Mouse (Mus musculus): ENCODE results near the gene Tmem259.

The Tmem259 gene

DNA sequence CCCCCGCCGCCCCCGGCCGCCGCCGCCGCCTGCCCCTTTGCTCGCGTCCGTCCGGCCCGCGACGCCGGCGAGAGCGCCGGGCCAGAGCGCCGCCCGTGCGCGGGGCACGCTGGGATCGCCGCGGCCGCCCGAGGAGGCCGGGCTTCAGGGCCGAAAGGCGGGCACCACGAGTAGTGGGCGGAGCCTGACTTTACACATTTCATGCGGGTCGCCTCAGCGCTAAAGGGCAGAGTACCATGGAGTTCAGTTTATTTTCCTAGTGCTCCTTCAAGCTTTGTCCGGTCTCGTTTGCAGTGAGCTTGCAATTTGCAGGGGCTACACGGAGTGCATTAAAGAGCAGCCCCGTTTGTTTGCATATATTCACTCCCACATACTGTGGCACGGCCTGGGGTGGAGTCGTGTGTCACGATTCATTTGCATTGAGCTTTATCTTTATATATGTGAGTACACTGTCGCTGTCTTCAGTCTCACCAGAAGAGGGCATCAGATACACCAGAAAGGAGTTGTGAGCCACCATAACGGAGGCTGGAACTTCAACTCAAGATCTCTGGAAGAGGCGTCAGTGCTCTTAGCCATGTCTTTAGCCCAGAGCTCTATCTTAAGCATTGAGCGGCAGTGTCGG, at the start of gene Tmem259:
TSS of gene Tmem259 (minus strand) at position 136 of the 622 bp plus-strand sequence.
- TF ChIP-seq CTCF (conservative IDR thresholded peaks at IDR 0.05; ENCODE audit: low read length) (peak; percentile 31), POU5F1 (IDR thresholded peaks at IDR 0.05; ENCODE audit: borderline replicate concordance, low read length) (no peak)
- H3K36me3 ChIP-seq (ENCODE audit: insufficient read depth, low read length) = peaks cover 37% of the 10 kb centered on the region
- H3K9me3 ChIP-seq (ENCODE audit: low read length) = no peaks in the 10 kb centered on the region

DNA sequence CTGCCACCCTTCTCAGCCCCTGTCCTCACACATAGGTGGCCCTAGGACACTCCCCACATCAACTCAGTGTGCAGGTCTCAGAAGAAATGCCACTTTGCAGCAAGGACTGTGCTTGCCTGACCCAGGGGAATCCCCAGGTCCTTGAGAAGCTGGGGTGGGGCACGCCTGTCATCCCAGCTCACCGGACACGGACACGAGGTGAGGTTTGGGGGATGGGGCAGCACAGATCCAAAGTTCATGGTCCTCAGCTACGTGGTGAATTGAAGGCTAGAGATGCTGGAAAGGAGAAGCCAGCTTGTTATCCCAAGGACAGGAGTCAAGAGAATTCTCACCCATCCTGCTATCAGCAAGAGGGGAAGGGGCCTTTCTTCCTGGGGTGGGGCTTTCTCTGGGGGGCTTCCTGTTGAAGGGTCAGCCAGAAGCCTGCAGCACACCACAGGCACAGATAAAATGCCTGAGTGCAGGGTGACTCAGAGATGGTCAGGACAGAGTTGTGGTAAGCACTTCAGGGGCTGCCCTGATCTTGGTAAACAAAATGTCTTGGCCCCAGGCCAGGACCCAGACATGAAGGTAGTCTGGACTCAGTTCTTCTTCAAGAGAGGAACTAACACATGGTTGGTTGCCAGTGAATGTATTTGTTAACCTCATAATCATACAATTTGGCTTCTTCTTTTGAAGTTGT, 48.8 kb upstream of the Tmem259 start:
- TF ChIP-seq CTCF (conservative IDR thresholded peaks at IDR 0.05; ENCODE audit: low read length) (no peak), NANOG (IDR thresholded peaks at IDR 0.05; ENCODE audit: borderline replicate concordance, low read length) (no peak), POU5F1 (IDR thresholded peaks at IDR 0.05; ENCODE audit: borderline replicate concordance, low read length) (no peak)
- no peaks in the 10 kb centered on the region for H3K27me3 ChIP-seq (ENCODE audit: insufficient read depth, low read length)
- H3K36me3 ChIP-seq (ENCODE audit: insufficient read depth, low read length) = peaks cover 64% of the 10 kb centered on the region
- peaks cover 94% of the 10 kb centered on the region for H3K4me1 ChIP-seq (replicated peaks; ENCODE audit: low read depth, low read length)
- peak overlapping the region; percentile 11; the same call in 1 of the 2 replicates for H3K4me3 ChIP-seq (replicated peaks; ENCODE audit: low read length)
- H3K9me3 ChIP-seq (ENCODE audit: low read length) = no peaks in the 10 kb centered on the region

More for the DNA sequence above, at the start of gene Tmem259:
- peaks cover 12% of the 10 kb centered on the region for H3K27me3 ChIP-seq (ENCODE audit: insufficient read depth, low read length)
- H3K4me3 ChIP-seq (replicated peaks; ENCODE audit: low read length) = peak within 1 kb of the TSS; percentile 86
- H3K4me1 ChIP-seq (replicated peaks; ENCODE audit: low read depth, low read length) = peaks cover 77% of the 10 kb centered on the region

DNA sequence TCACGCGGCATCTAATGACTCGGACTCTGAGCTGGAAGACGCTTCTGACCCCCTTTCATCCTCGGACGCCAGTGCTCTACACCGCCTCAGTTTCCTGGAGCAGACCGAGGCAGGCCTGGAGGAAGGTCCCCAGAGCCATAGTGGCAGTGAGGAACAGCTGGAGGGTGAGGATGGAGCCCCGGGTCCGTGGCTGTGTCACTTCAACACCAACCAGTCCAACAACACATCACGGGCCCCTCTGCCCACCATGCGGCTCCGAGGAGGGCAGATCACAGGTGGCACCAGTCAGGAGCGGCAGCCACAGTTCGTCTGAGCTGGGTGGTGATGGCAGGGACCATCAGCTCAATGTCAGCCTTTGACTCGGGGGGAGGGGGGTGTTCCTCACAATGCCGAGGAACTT, 46.6 kb upstream of the Tmem259 start:
- peaks cover 94% of the 10 kb centered on the region for H3K4me1 ChIP-seq (replicated peaks; ENCODE audit: low read depth, low read length)
- no peaks in the 10 kb centered on the region for H3K27me3 ChIP-seq (ENCODE audit: insufficient read depth, low read length)
- peak overlapping the region; percentile 39 for H3K4me3 ChIP-seq (replicated peaks; ENCODE audit: low read length)
- no peaks in the 10 kb centered on the region for H3K9me3 ChIP-seq (ENCODE audit: low read length)
- H3K36me3 ChIP-seq (ENCODE audit: insufficient read depth, low read length) = peaks cover 58% of the 10 kb centered on the region
- TF ChIP-seq CTCF (conservative IDR thresholded peaks at IDR 0.05; ENCODE audit: low read length) (no peak), POU5F1 (IDR thresholded peaks at IDR 0.05; ENCODE audit: borderline replicate concordance, low read length) (no peak), NANOG (IDR thresholded peaks at IDR 0.05; ENCODE audit: borderline replicate concordance, low read length) (no peak)

DNA sequence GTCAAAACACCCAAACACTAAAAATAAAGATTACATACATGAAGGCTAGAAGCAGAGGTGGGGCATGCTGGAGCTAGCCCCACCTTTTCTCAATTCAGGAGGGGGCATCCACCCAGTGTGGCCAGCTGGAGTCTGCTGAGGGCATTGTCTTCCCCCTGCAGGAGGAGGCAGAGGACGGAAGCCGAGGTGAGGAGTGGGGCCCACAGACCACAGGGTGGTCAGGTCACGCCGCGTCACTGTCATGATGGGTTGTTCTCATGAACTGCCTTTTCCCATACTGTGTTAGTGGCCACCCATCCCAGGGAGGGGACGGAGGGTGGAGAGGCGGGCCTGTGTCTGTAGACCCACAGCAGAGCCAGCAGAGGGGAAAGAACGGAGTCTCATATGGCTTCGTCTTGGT, 46.1 kb upstream of the Tmem259 start:
- Histone ChIP-seq H3K4me1 (replicated peaks; ENCODE audit: low read depth, low read length) (peaks cover 94% of the 10 kb centered on the region), H3K9me3 (ENCODE audit: low read length) (no peaks in the 10 kb centered on the region), H3K27me3 (ENCODE audit: insufficient read depth, low read length) (no peaks in the 10 kb centered on the region), H3K36me3 (ENCODE audit: insufficient read depth, low read length) (peaks cover 53% of the 10 kb centered on the region), H3K4me3 (replicated peaks; ENCODE audit: low read length) (no peak overlapping the region)
- TF ChIP-seq NANOG (IDR thresholded peaks at IDR 0.05; ENCODE audit: borderline replicate concordance, low read length) (no peak), POU5F1 (IDR thresholded peaks at IDR 0.05; ENCODE audit: borderline replicate concordance, low read length) (no peak), CTCF (conservative IDR thresholded peaks at IDR 0.05; ENCODE audit: low read length) (no peak)

DNA sequence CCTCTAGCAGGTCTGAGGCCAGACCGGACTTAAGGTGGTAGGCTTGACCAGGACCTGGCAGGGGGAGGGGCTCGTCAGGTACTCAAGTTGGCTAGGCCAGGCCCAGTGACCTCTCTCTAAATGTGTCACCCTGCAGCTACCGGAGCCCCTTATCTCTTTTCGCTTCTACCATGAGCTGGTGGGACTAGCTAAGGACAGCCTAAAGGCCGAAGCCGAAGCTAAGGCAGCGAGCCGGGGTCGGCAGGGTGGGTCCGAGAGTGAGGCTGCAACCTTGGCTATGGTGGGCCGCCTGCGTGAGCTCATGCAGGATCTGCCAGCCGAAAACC, 44.4 kb upstream of the Tmem259 start:
- Histone ChIP-seq H3K4me1 (replicated peaks; ENCODE audit: low read depth, low read length) (peaks cover 94% of the 10 kb centered on the region), H3K4me3 (replicated peaks; ENCODE audit: low read length) (peak overlapping the region; percentile 60), H3K27me3 (ENCODE audit: insufficient read depth, low read length) (no peaks in the 10 kb centered on the region), H3K36me3 (ENCODE audit: insufficient read depth, low read length) (peaks cover 39% of the 10 kb centered on the region), H3K9me3 (ENCODE audit: low read length) (no peaks in the 10 kb centered on the region)
- TF ChIP-seq POU5F1 (IDR thresholded peaks at IDR 0.05; ENCODE audit: borderline replicate concordance, low read length) (no peak), CTCF (conservative IDR thresholded peaks at IDR 0.05; ENCODE audit: low read length) (no peak), NANOG (IDR thresholded peaks at IDR 0.05; ENCODE audit: borderline replicate concordance, low read length) (no peak)

DNA sequence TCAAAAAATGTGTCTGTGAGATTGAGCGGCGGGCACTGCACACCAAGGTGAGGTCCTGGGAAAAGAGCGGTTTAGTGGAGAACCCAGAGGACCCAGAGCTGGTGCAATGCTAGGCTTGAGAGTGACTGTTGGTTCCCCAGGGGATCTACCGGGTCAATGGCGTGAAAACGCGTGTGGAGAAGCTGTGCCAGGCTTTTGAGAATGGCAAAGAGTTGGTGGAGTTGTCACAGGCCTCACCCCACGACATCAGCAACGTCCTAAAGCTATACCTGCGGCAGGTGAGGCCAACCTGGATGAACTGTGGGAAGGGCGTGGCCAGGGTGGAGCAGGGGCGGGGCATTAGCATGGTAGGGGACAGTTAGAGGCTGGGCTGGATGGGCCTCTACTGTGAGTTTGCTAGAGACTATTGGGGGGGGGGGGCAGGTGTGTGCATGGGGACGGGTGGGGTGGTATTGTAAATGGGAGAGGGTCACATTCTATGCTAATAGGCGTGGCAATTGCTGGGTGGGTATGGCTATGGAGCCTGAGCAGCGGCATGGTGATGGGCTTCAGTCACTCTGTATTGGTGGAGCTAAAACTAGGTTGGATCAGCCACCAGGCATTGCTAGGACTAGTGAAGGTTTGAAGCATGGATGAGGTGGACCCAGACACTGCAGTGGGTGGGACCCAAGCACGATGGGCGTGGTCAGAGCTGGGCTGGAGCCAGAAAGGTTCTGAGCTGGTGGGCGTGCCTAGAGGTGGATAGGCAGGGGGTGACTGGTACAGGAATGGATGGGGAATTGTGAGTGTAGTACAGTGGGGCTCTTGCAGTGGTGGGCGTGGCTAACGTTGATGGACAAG, 43.8 kb upstream of the Tmem259 start:
- Histone ChIP-seq H3K4me1 (replicated peaks; ENCODE audit: low read depth, low read length) (peaks cover 94% of the 10 kb centered on the region), H3K4me3 (replicated peaks; ENCODE audit: low read length) (peak overlapping the region; percentile 60), H3K9me3 (ENCODE audit: low read length) (no peaks in the 10 kb centered on the region), H3K27me3 (ENCODE audit: insufficient read depth, low read length) (no peaks in the 10 kb centered on the region), H3K36me3 (ENCODE audit: insufficient read depth, low read length) (peaks cover 39% of the 10 kb centered on the region)
- TF ChIP-seq POU5F1 (IDR thresholded peaks at IDR 0.05; ENCODE audit: borderline replicate concordance, low read length) = no peak
- no peak for TF ChIP-seq NANOG (IDR thresholded peaks at IDR 0.05; ENCODE audit: borderline replicate concordance, low read length)
- TF ChIP-seq CTCF (conservative IDR thresholded peaks at IDR 0.05; ENCODE audit: low read length) = no peak

DNA sequence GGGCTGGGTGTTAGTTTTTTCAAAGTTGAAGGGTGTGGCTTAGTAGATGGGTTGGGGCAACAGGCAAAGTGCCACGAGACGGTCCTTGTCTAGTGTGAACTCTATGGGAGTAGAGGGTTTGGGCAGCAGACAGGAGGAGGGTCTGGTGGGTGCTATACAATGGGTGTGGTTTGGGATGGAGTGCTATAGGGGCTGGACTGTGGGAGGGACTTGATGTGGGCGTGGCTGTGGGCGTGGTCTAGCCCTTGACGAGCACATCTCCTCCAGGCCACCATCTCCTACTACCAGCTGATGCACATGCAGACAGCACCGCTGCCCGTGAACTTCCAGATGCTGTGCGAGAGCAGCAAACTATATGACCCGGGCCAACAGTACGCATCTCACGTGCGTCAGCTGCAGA, 41.8 kb upstream of the Tmem259 start:
- Histone ChIP-seq H3K4me3 (replicated peaks; ENCODE audit: low read length) (peak overlapping the region; percentile 48), H3K36me3 (ENCODE audit: insufficient read depth, low read length) (peaks cover 41% of the 10 kb centered on the region), H3K4me1 (replicated peaks; ENCODE audit: low read depth, low read length) (peaks cover 94% of the 10 kb centered on the region), H3K9me3 (ENCODE audit: low read length) (no peaks in the 10 kb centered on the region), H3K27me3 (ENCODE audit: insufficient read depth, low read length) (no peaks in the 10 kb centered on the region)
- TF ChIP-seq NANOG (IDR thresholded peaks at IDR 0.05; ENCODE audit: borderline replicate concordance, low read length) (no peak), CTCF (conservative IDR thresholded peaks at IDR 0.05; ENCODE audit: low read length) (no peak), POU5F1 (IDR thresholded peaks at IDR 0.05; ENCODE audit: borderline replicate concordance, low read length) (no peak)

DNA sequence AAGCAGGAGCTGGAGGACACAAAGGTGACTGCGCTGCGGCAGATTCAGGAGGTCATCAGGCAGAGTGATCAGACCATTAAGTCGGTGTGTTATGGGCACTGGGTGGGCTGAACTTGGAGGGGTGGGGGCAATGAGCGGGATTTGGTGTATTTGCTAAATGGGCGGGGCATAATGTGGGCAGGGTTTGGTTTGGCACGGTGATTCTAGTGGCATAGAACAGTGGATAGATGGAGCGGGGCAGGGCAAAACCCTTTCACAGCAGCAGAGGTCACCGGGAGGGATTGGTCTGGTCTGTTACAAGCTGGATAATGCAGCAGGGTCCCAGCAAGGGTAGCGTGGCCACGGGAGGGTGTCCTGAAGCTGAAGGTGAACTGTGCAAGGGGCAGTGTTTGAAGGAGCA, 41.3 kb upstream of the Tmem259 start:
- no peak for TF ChIP-seq CTCF (conservative IDR thresholded peaks at IDR 0.05; ENCODE audit: low read length)
- no peak for TF ChIP-seq POU5F1 (IDR thresholded peaks at IDR 0.05; ENCODE audit: borderline replicate concordance, low read length)
- TF ChIP-seq NANOG (IDR thresholded peaks at IDR 0.05; ENCODE audit: borderline replicate concordance, low read length) = no peak
- H3K4me1 ChIP-seq (replicated peaks; ENCODE audit: low read depth, low read length) = peaks cover 94% of the 10 kb centered on the region
- no peaks in the 10 kb centered on the region for H3K9me3 ChIP-seq (ENCODE audit: low read length)
- peak overlapping the region; percentile 48 for H3K4me3 ChIP-seq (replicated peaks; ENCODE audit: low read length)
- H3K27me3 ChIP-seq (ENCODE audit: insufficient read depth, low read length) = no peaks in the 10 kb centered on the region
- peaks cover 37% of the 10 kb centered on the region for H3K36me3 ChIP-seq (ENCODE audit: insufficient read depth, low read length)
